Mouse (Mus musculus): Measurements from ENCODE around the gene Pde3a.

Gene Pde3a

DNA sequence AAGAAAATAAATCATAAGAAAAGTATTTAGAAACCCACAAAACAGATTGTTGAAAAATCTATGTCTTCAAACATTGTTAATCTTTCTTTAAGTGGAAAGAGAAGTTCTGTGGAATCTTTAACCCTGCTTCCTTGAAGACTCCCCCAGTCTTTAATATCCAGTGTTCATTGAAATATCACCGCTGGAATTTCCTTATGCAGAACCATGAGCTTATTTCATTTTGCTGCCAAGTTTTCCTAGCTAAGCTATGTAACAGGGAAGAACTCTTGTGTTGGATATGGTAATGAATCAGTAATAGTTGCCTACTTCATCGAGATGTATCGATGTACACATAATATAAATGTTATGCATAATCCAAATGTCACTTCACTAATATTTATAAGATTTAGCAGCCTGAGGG is 146.9 kb downstream of the Pde3a start:
- no peak for DNase-seq (ENCODE audit: low read depth, low spot score)

DNA sequence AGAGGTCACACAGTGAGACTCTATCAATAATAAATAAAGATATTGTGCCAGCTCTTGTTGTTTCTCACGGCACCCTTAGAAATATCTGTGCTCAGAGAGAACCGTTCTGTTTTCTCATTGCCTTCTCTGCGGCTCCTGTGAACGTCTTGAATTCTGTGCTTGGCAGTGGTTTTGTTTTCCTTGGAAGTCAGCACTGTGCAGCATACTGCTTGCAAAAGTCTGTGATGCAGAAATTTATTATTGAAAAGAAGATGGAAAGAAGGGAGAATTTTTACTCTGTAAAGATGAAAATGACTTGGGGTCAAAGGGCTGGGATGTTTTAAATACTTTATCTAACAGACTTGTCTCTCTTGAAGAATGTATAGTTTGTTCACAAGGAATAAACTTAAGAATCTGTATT is 150.3 kb downstream of the Pde3a start:
- DNase-seq (ENCODE audit: low read depth, low spot score): no peak

- no peak for DNase-seq (ENCODE audit: low read depth, low spot score)
Observed at GRCm38 (mm10) chr6:141403943-141404342, 154.9 kb downstream of the Pde3a start.

DNA sequence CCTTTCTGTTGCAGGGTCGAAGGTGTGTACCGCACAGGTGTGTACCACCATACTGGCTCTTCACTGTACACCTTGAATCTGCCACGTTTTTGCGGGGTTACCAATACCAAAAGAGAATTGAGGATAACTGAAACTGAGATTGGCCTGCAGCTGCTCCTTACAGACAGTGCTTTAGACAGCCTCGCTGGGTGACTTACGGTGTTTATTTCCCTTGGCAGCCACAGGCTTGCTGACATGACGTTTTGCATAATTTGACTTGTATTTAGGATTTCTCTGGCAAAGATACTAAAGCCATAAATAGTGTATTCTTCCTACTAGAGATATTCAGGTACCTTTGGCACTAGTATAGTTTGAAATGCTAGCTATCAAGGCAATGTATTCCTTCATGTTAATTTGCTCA is 155.6 kb downstream of the Pde3a start:
- DNase-seq (ENCODE audit: low read depth, low spot score): no peak

DNA sequence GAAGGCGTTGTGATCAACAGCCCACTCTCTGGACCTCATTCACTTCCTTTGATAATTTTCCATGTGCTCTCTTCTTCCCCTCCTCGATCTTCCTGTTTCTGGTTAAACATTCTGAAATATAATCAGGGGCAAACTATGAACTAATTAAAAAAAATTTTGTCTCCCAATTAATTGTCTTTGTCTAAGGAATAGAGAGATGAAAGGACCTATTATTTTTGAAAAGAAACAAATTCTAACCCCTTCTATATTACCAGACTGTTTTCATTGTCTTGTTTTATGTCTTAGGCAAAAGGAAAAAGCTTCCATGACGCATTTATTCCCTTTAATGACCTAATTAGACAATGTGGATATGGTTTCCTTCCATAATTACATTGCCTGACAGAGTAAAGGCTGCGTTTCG is 156.4 kb downstream of the Pde3a start:
- DNase-seq (ENCODE audit: low read depth, low spot score): no peak

GRCm38 (mm10) chr6:141408758-141409157 is 159.7 kb downstream of the Pde3a start:
- no peak for DNase-seq (ENCODE audit: low read depth, low spot score)

GRCm38 (mm10) chr6:141410836-141411235 is 161.8 kb downstream of the Pde3a start:
- no peak for DNase-seq (ENCODE audit: low read depth, low spot score)

GRCm38 (mm10) chr6:141425114-141425513 is 176.0 kb downstream of the Pde3a start:
- DNase-seq (ENCODE audit: low read depth, low spot score): no peak

DNA sequence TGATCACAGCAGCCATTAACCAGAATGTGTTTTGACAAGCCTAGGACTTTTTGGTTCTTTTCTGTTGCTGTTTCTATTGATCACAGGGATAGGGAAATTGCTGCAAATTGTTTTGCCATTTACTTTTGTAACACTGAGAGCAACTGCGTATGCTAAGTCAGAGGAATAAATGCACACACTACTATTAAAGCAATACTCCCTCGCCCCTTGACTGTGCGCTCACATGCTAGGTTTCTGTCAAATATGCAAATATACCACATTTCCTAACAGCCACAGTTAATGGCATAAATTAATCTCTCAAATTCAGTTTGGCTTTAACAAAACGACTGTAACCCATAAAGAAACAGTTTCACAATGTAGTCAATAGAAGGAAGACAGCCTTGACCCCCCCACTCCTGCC is 179.5 kb downstream of the Pde3a start:
- DNase-seq (ENCODE audit: low read depth, low spot score): no peak

- no peak for DNase-seq (ENCODE audit: low read depth, low spot score)
Observed at GRCm38 (mm10) chr6:141430134-141430533, 181.1 kb downstream of the Pde3a start.

DNA sequence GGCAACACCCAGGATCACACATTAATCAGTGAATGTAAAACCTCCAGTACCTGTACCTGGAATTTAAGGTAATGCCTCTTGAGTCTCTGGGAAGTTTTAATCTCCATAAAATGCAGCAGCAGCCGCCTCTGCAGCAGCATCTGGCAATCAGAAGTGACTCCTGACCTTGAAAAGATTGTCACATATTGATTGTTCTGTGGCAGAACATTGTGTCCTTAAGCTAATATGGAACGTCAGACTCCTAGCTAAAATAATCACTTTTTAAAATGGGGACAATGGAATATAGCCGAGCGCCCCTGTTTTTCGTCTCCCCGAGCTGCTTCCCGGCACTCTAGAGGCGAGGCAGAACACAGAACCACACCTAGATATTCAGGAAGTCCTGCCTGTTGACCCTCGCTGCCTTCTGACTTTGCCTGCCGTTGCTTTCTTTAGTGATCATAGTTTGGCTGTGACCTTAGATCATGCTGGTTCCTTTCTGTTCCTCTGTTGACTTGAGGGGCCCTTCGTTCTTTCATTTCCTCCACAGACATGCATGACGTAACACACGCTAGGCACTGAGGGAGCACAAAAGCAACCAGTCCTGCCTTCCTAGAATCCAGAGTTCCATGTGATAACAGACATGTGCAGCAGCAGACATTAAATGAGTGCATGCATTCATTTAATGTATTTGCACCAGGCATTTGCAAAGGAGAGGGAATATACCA is 183.4 kb downstream of the Pde3a start:
- DNase-seq (ENCODE audit: low read depth, low spot score): no peak

DNA sequence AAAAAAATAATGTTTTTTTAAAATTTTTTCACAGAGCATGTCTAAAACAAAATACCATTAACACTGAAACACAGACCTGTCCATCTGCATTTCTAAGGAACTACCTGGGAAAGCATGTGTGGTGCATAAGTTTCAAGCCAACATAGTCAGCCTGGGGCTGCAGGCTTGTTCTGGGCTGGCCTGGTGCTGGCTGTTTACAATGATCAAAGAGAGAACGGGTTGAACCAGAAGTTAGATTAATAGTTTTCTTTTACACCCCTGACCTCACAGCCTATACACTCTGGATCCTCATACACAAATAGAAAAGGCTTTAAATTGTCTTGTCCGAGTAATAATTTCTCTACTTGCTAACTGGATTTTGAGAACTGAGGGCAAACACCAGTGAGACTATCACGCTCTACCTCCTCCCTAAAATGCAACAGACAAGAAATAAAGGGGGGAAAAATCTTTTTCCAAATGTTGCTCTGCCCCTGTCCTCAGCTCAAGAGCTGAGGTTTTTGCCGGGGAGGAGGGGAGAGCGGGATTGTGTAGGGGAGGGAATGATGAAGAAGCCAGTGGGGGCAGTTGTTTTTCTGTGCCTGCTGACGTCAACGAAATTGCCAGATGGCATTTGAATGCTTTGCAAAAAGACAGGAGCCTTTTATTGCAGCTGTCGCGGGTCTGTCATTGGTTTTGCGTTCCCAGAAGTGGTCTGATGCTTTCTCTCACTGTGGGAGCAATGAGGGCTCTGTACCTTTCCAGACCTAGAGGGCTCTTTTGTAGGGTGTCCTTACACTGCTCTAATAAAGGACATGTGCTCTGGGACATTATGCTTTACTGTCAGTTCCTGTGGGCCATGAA is 185.1 kb downstream of the Pde3a start:
- DNase-seq (ENCODE audit: low read depth, low spot score): no peak

DNA sequence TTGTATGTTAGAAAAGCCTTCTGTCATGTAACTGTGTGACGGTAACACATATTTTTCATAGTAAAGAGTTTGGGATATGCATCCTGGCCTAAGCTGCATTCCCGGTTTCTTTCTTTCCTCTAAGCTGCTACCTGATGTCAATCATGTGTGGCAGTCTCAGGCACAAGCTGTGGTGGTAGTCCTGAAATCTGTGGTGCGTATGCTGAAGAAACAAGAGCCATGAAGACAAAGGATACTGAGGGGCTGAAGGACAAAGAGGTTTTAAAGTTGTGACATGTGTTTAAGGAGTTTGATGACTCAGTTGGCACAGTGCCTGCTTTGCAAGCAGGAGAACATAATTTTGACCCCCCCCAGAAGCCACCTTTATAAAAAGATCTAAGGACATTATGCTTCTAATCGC is 186.1 kb downstream of the Pde3a start:
- no peak for DNase-seq (ENCODE audit: low read depth, low spot score)

- DNase-seq (ENCODE audit: low read depth, low spot score): no peak
Observed at GRCm38 (mm10) chr6:141439965-141440364, 190.9 kb downstream of the Pde3a start.

- no peak for DNase-seq (ENCODE audit: low read depth, low spot score)
Observed at GRCm38 (mm10) chr6:141447547-141447946, 198.5 kb downstream of the Pde3a start.

DNA sequence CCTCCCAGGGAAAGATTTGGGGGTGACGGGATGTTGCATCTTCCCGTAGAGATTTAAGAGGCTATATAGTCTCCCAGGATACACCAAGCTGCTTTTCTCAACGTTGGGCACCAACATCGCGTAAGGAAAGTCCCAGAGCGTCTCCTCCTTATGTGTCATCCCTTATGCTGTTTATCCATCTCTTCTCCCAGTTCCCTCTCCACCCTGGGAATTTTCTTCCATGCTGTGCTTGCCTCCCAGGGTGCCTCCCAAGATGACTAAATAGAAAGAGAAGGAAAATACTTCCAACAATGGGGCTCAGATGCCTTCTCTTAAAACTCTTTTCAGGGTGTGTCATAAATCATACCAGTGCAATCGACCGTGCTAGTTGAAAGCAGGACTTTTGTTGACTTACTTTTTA is 199.8 kb downstream of the Pde3a start:
- no peak for DNase-seq (ENCODE audit: low read depth, low spot score)

DNA sequence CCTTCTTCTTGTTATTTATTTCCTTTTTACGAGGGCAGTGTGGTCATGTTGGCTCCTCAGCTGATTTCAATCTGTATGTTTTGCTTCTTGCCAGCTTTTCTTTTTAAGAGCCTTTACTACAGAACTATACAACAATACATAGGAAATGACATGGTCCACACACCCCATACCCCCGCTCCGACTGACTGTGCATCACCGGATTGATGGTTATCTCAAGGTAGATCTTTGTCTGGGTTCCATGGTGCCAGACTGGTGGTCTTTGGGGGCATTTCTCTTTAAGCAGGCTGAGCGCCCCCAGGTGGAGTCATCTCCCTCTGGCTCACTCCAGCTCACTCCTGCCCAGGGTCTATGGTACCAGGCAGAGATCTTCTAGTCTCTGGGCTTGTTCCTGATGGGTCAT is 206.3 kb downstream of the Pde3a start:
- no peak for DNase-seq (ENCODE audit: low read depth, low spot score)

DNA sequence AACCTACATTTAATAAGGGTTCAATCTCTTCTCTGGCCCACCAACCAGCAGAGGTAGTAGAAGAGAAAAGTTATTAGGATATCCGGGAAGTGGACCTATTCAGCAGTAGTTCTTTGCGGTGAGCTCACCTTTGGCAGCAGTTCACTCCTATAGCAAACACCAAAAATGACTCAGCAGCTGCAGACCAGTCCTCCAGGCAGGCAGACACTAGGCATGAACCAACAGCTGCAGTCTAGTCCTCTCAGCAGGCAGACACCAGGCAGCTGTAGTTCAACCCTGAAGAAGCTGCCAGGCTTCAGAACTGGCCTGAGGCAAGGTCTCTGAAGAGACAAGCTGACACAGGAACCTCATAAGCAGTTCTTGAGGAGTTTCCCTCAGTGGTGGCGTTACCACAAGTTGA is 207.5 kb downstream of the Pde3a start:
- DNase-seq (ENCODE audit: low read depth, low spot score): no peak

GRCm38 (mm10) chr6:141470251-141470650 is 221.2 kb downstream of the Pde3a start:
- DNase-seq (ENCODE audit: low read depth, low spot score): no peak

- DNase-seq (ENCODE audit: low read depth, low spot score): no peak
Observed at GRCm38 (mm10) chr6:141474223-141474622, 225.2 kb downstream of the Pde3a start.

DNA sequence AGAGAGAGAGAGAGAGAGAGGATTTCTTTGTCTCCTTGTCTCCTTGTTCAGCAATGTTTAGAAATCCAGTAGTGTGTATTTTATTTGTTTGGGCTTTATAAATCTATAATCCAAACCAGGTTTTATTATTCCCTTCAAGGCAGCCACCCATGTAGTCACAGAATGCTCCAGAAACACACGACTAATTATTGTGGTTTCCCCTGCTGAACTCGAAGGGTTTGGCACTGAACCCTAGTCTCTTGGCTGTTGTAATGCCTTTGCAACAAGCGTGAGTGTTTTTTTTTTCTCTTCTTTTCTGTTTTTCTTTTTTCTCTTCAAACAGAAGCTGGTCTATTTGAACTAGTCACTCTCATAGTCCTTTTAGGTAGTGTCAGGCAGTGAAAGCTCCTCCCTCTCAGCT is 225.6 kb downstream of the Pde3a start:
- DNase-seq (ENCODE audit: low read depth, low spot score): no peak

DNA sequence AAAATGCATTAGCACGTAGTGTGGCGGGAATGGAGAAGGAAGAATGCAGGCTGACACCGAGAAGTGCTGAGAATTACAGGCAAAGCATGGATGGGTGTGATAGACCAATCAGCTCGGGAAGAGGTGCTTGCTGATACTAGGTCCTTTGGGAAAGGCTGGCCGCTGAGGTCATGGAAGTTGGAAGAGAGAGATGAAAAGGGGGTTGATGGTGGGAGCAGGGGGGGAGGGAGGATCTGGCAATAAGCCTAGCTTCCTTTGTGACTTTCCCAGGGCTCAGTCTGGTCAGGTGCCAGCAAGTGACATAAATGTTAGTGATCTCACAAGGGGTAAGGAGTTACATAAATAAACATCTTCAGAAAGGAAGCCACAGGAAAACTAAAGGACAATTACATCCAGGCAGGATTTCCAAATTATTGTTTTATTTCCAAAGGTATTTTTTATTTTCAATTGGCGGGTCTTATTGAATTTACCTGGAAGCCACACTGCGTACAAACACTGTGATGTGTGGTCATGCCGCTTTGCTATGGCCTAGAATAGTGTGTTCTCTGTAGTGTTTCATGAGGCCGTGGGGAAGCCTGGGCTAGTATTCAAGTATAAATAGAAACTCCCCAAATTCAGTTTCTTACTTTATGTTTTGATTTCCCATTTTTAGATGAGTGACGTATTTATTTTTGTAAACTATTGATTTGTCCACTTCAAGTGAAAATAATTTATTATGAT is 236.4 kb downstream of the Pde3a start:
- no peak for DNase-seq (ENCODE audit: low read depth, low spot score)

- DNase-seq (ENCODE audit: low read depth, low spot score): no peak
Observed at GRCm38 (mm10) chr6:141487266-141487665, 238.2 kb downstream of the Pde3a start.

Data from CD4-positive helper T cell, adult 2 months (primary cell).